Mouse (Mus musculus): ENCODE measurements around the gene BC053393. TPM values are rescaled to one million over a fixed set of nuclear protein-coding genes. Genes with fewer than 3 reads are reported as not detected.
"Not testable (repeated sequence)": the region's sequence is repeated elsewhere in the genome, so short reads cannot be mapped to it uniquely, and the experiment has no call there.

Gene BC053393
- polyA plus RNA-seq, 1 experiment = not detected

GRCm38 (mm10) chr11:46629211-46629795, 58.0 kb downstream of the BC053393 start, which contains the start of gene Dppa1:
Dppa1 (minus strand) TSS chr11:46629261.
- TF ChIP-seq CTCF (IDR thresholded peaks at IDR 0.05; ENCODE audit: insufficient read depth, low read depth, low read length) (no peak), POLR2A (IDR thresholded peaks at IDR 0.05; ENCODE audit: insufficient read depth, low read depth, low read length) (no peak)
- Histone ChIP-seq H3K4me1 (ENCODE audit: control insufficient read depth, insufficient read depth, low read length) (no peaks in the 10 kb centered on the region), H3K4me3 (ENCODE audit: insufficient read depth, low read depth, low read length) (no peak within 1 kb of the TSS), H3K27ac (ENCODE audit: insufficient read depth, low read depth, low read length) (no peak within 1 kb of the TSS)
- 83% methylated on average over 2 of the region's 2 CpGs for WGBS

GRCm38 (mm10) chr11:46631635-46632034, 60.3 kb downstream of the BC053393 start:
- H3K27ac ChIP-seq (ENCODE audit: insufficient read depth, low read depth, low read length) = no peak overlapping the region
- 27% methylated on average over 3 of the region's 3 CpGs for WGBS
- TF ChIP-seq CTCF (IDR thresholded peaks at IDR 0.05; ENCODE audit: insufficient read depth, low read depth, low read length) (no peak), POLR2A (IDR thresholded peaks at IDR 0.05; ENCODE audit: insufficient read depth, low read depth, low read length) (no peak)
- H3K4me3 ChIP-seq (ENCODE audit: insufficient read depth, low read depth, low read length) = no peak overlapping the region
- H3K4me1 ChIP-seq (ENCODE audit: control insufficient read depth, insufficient read depth, low read length) = no peaks in the 10 kb centered on the region

- H3K4me3 ChIP-seq (ENCODE audit: insufficient read depth, low read depth, low read length); H3K27ac ChIP-seq (ENCODE audit: insufficient read depth, low read depth, low read length); H3K4me1 ChIP-seq (ENCODE audit: control insufficient read depth, insufficient read depth, low read length): not testable (repeated sequence)
- 92% methylated on average over 4 of the region's 4 CpGs for WGBS
Measured at GRCm38 (mm10) chr11:46635516-46635915, 64.2 kb downstream of the BC053393 start.

- Histone ChIP-seq H3K27ac (ENCODE audit: insufficient read depth, low read depth, low read length) (no peak overlapping the region), H3K4me3 (ENCODE audit: insufficient read depth, low read depth, low read length) (no peak overlapping the region), H3K4me1 (ENCODE audit: control insufficient read depth, insufficient read depth, low read length) (no peaks in the 10 kb centered on the region)
- no peak for TF ChIP-seq CTCF (IDR thresholded peaks at IDR 0.05; ENCODE audit: insufficient read depth, low read depth, low read length)
- no peak for TF ChIP-seq POLR2A (IDR thresholded peaks at IDR 0.05; ENCODE audit: insufficient read depth, low read depth, low read length)
- 85% methylated on average over 3 of the region's 3 CpGs for WGBS
Measured at GRCm38 (mm10) chr11:46636568-46636967, 65.2 kb downstream of the BC053393 start.

Other genes with a start within 250 kb of the BC053393 start
- gene Itk, start 182.0 kb upstream of the BC053393 start, polyA plus RNA-seq (2012; ENCODE audit: insufficient read depth, insufficient read length, low replicate concordance, missing spikeins) = 94.9 and 202 TPM in 2 replicates
- not detected in 2 replicates for gene Fam71b, start 175.0 kb upstream of the BC053393 start, polyA plus RNA-seq (2012; ENCODE audit: insufficient read depth, insufficient read length, low replicate concordance, missing spikeins)
- not detected in 2 replicates for gene Med7, start 134.6 kb upstream of the BC053393 start, polyA plus RNA-seq (2012; ENCODE audit: insufficient read depth, insufficient read length, low replicate concordance, missing spikeins)
- gene Havcr2, start 116.6 kb upstream of the BC053393 start, polyA plus RNA-seq (2012; ENCODE audit: insufficient read depth, insufficient read length, low replicate concordance, missing spikeins) = not detected in 2 replicates
- not detected in 2 replicates for gene Gm12169, start 47.3 kb upstream of the BC053393 start, polyA plus RNA-seq (2012; ENCODE audit: insufficient read depth, insufficient read length, low replicate concordance, missing spikeins)
- gene Dppa1, start 57.7 kb downstream of the BC053393 start, polyA plus RNA-seq (2012; ENCODE audit: insufficient read depth, insufficient read length, low replicate concordance, missing spikeins) = not detected in 2 replicates
- gene Timd2, start 135.5 kb downstream of the BC053393 start, polyA plus RNA-seq (2012; ENCODE audit: insufficient read depth, insufficient read length, low replicate concordance, missing spikeins) = not detected in 2 replicates
- gene Havcr1, start 163.5 kb downstream of the BC053393 start, polyA plus RNA-seq (2012; ENCODE audit: insufficient read depth, insufficient read length, low replicate concordance, missing spikeins) = not detected in 2 replicates
- not detected in 2 replicates for gene Timd4, start 239.3 kb downstream of the BC053393 start, polyA plus RNA-seq (2012; ENCODE audit: insufficient read depth, insufficient read length, low replicate concordance, missing spikeins)